Mouse (Mus musculus): ENCODE measurements around the gene Gm49510. TPM values are rescaled to one million over a fixed set of nuclear protein-coding genes. Genes with fewer than 3 reads are reported as not detected.

Gene Gm49510
- total and polyA plus RNA-seq, 3 experiments = 0.12 to 0.25 TPM; not detected in 1

- DNase-seq (ENCODE audit: extremely low read depth) = no peak
- Histone ChIP-seq H3K4me1 (ENCODE audit: control insufficient read depth in 1 of 2, insufficient read depth in 2 of 2) (peaks cover 0 to 26% of the 10 kb centered on the region in 2 experiments; a peak in 2 of 4 replicates), H3K36me3 (replicated peaks in 1 of 2; ENCODE audit: control insufficient read depth in 1 of 2, insufficient read depth in 1 of 2, low read length in 1 of 2) (peaks cover 2 to 10% of the 10 kb centered on the region in 2 experiments), H3K9ac (ENCODE audit: insufficient read depth, low read depth) (no peak overlapping the region), H3K4me3 (replicated peaks in 1 of 3; ENCODE audit: low read depth in 2 of 3, low read length in 2 of 3, poor library complexity in 1 of 3) (no peak overlapping the region), H3K9me3 (replicated peaks; ENCODE audit: low read length) (no peaks in the 10 kb centered on the region), H3K79me2 (replicated peaks; ENCODE audit: control insufficient read depth, extremely low read depth, insufficient read depth, poor library complexity, severe bottlenecking) (0 out of 2 replicates have a peak, but pooled peaks cover 4% of the 10 kb centered on the region), H3K4me2 (ENCODE audit: insufficient read depth, low read depth, poor library complexity, severe bottlenecking) (no peak overlapping the region), H3K27me3 (replicated peaks) (peaks cover 29% of the 10 kb centered on the region), H3K27ac (ENCODE audit: insufficient read depth, low read depth) (no peak overlapping the region)
- in situ Hi-C loops (cut with MboI; ENCODE audit: low pct_ligation_motif_present, low pct_unique_long_range_greater_than_20kb, low sequenced_read_pairs) (no loop called here), dilution Hi-C loops (cut with MboI; ENCODE audit: extremely low pct_ligation_motif_present, extremely low pct_unique_long_range_greater_than_20kb, low sequenced_read_pairs) (no loop called here)
- TF ChIP-seq RAD21 (IDR thresholded peaks at IDR 0.05; ENCODE audit: low read depth, low read length) (no peak), EP300 (IDR thresholded peaks at IDR 0.05; ENCODE audit: low read length) (no peak), JUN (IDR thresholded peaks at IDR 0.05; ENCODE audit: insufficient read depth, low read depth, low read length) (no peak), HCFC1 (IDR thresholded peaks at IDR 0.05; ENCODE audit: low read depth, low read length) (no peak), IRF4 (IDR thresholded peaks at IDR 0.05; ENCODE audit: low read depth, low read length) (no peak), USF2 (conservative IDR thresholded peaks at IDR 0.05; ENCODE audit: low read depth, low read length) (no peak), ZKSCAN1 (IDR thresholded peaks at IDR 0.05; ENCODE audit: borderline replicate concordance, low read depth, low read length) (no peak), TBP (conservative IDR thresholded peaks at IDR 0.05; ENCODE audit: low read depth, low read length) (no peak), MAFK (IDR thresholded peaks at IDR 0.05; ENCODE audit: insufficient replicate concordance, low read length) (no peak), JUND (conservative IDR thresholded peaks at IDR 0.05; ENCODE audit: low read depth, low read length) (no peak), CTCF (conservative IDR thresholded peaks at IDR 0.05 in 1 of 2, IDR thresholded peaks at IDR 0.05 in 1 of 2; ENCODE audit: low read depth in 2 of 2, low read length in 2 of 2) (no peak), ELF1 (IDR thresholded peaks at IDR 0.05; ENCODE audit: low read depth, low read length) (no peak), MXI1 (IDR thresholded peaks at IDR 0.05; ENCODE audit: low read depth, low read length) (no peak), POLR2AphosphoS2 (IDR thresholded peaks at IDR 0.05; ENCODE audit: low read depth, low read length) (no peak), ZNF384 (IDR thresholded peaks at IDR 0.05; ENCODE audit: low read depth, low read length) (no peak), KAT2A (IDR thresholded peaks at IDR 0.05; ENCODE audit: insufficient replicate concordance, low read length) (no peak)
These were observed 24.5 kb upstream of the Gm49510 start for GRCm38 (mm10) chr15:78874989-78875388.

GRCm38 (mm10) chr15:78875537-78875936 is 23.9 kb upstream of the Gm49510 start:
- Histone ChIP-seq H3K4me1 (ENCODE audit: control insufficient read depth in 1 of 2, insufficient read depth in 2 of 2) (peaks cover 0 to 28% of the 10 kb centered on the region in 2 experiments; a peak in 2 of 4 replicates), H3K27ac (ENCODE audit: insufficient read depth, low read depth) (no peak overlapping the region), H3K27me3 (replicated peaks) (peaks cover 29% of the 10 kb centered on the region), H3K4me3 (replicated peaks in 1 of 3; ENCODE audit: low read depth in 2 of 3, low read length in 2 of 3, poor library complexity in 1 of 3) (no peak overlapping the region), H3K36me3 (replicated peaks in 1 of 2; ENCODE audit: control insufficient read depth in 1 of 2, insufficient read depth in 1 of 2, low read length in 1 of 2) (peaks cover 5 to 15% of the 10 kb centered on the region in 2 experiments), H3K9me3 (replicated peaks; ENCODE audit: low read length) (no peaks in the 10 kb centered on the region), H3K4me2 (ENCODE audit: insufficient read depth, low read depth, poor library complexity, severe bottlenecking) (no peak overlapping the region), H3K9ac (ENCODE audit: insufficient read depth, low read depth) (no peak overlapping the region), H3K79me2 (replicated peaks; ENCODE audit: control insufficient read depth, extremely low read depth, insufficient read depth, poor library complexity, severe bottlenecking) (0 out of 2 replicates have a peak, but pooled peaks cover 4% of the 10 kb centered on the region)
- TF ChIP-seq NRF1 (IDR thresholded peaks at IDR 0.05; ENCODE audit: low read depth, low read length) (no peak), MYC (IDR thresholded peaks at IDR 0.05; ENCODE audit: low read depth, low read length) (no peak), TBP (conservative IDR thresholded peaks at IDR 0.05; ENCODE audit: low read depth, low read length) (no peak), JUND (conservative IDR thresholded peaks at IDR 0.05; ENCODE audit: low read depth, low read length) (no peak), GABPA (IDR thresholded peaks at IDR 0.05; ENCODE audit: insufficient replicate concordance, low read depth, low read length) (no peak), POLR2A (IDR thresholded peaks at IDR 0.05; ENCODE audit: low read depth, low read length) (no peak), RAD21 (IDR thresholded peaks at IDR 0.05; ENCODE audit: low read depth, low read length) (no peak), SIN3A (IDR thresholded peaks at IDR 0.05; ENCODE audit: low read length) (no peak), IRF4 (IDR thresholded peaks at IDR 0.05; ENCODE audit: low read depth, low read length) (no peak), USF2 (conservative IDR thresholded peaks at IDR 0.05; ENCODE audit: low read depth, low read length) (no peak), NELFE (IDR thresholded peaks at IDR 0.05; ENCODE audit: low read depth, low read length) (no peak)
- in situ Hi-C loops (cut with MboI; ENCODE audit: low pct_ligation_motif_present, low pct_unique_long_range_greater_than_20kb, low sequenced_read_pairs) (no loop called here), dilution Hi-C loops (cut with MboI; ENCODE audit: extremely low pct_ligation_motif_present, extremely low pct_unique_long_range_greater_than_20kb, low sequenced_read_pairs) (no loop called here)
- no peak for DNase-seq (ENCODE audit: extremely low read depth)
